Mouse (Mus musculus): ENCODE data around the gene Gm10392. TPM values are rescaled to one million over a fixed set of nuclear protein-coding genes. Genes with fewer than 3 reads are reported as not detected.

Gene Gm10392
- total RNA-seq, 4 experiments from 2014 or later = 0.20 TPM; not detected in 3

Other genes starting within 250 kb of the Gm10392 start
- gene Coro6, start 56.8 kb downstream of the Gm10392 start, total RNA-seq (2022) = 10 to 100 TPM; 24.5 to 34.0 (median 28.6) TPM
- gene Ankrd13b, start 29.5 kb downstream of the Gm10392 start, total RNA-seq (2022) = 10 to 100 TPM; 71.2 to 78.4 (median 73.7) TPM
- gene Git1, start 25.6 kb downstream of the Gm10392 start, total RNA-seq (2022) = 100 to 1,000 TPM; 266 to 292 (median 282) TPM
- 1 to 10 TPM; 1.0 to 2.4 (median 1.6) TPM for gene Abhd15, start 4.1 kb downstream of the Gm10392 start, total RNA-seq (2022)
- 1 to 10 TPM; 4.9 to 9.1 (median 8.8) TPM for gene Trp53i13, start 3.2 kb downstream of the Gm10392 start, total RNA-seq (2022)
- gene Taok1, start 88.6 kb upstream of the Gm10392 start, total RNA-seq (2022) = 100 to 1,000 TPM in 2 of 4 experiments, 10 to 100 TPM in 2; 99.9 to 115 (median 107) TPM
- 10 to 100 TPM; 72.4 to 86.8 (median 77.3) TPM for gene Nufip2, start 167.0 kb upstream of the Gm10392 start, total RNA-seq (2022)
- not detected for gene Cryba1, start 206.1 kb upstream of the Gm10392 start, total RNA-seq (2022)
- gene Myo18a, start 244.0 kb upstream of the Gm10392 start, total RNA-seq (2022) = 100 to 1,000 TPM; 136 to 156 (median 149) TPM

Measured in layer of hippocampus, adult 8-10 months (tissue).